Mouse (Mus musculus): ENCODE measurements around the gene Cfd.

- TF ChIP-seq EP300 (IDR thresholded peaks at IDR 0.05; ENCODE audit: insufficient read depth, low read depth, low read length) = no peak
- no peak for TF ChIP-seq CTCF (IDR thresholded peaks at IDR 0.05)
- TF ChIP-seq POLR2A (IDR thresholded peaks at IDR 0.05; ENCODE audit: insufficient read depth, low read depth, low read length) = no peak
Measured at GRCm38 (mm10) chr10:79928030-79928694, 37.5 kb downstream of the Cfd start.

Measured in heart, adult 2 months (tissue).